Mouse (Mus musculus) frontal cortex, postnatal 14 days (tissue): ENCODE results near the gene Gm14214.

ENCODE experiments used
- DNase-seq, 2 experiments: peaks; one replicate each; pipeline ENCODE4 v3.0.0; 2022; ENCODE audit warnings: low spot score in 2 of 2

The Gm14214 gene

DNA sequence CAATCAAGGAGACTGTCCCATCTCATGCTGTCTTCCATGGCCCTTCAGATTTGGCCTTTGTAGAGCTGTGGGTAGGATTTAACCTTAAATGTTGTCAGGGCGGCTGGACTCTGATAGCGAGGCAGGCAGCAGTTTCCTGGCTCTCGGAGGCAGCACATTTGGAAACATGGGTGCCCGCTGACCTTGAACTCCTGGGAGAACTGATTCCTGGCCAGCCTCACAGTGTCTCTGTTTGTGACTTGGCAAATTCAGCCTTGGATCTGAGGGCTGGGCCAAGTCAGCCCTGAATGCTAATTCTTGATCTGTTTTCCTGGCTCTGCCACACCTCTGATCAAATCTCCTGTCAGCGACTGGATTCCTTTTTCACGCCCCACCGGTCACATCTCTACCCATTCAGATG is 6.7 kb upstream of the Gm14214 start:
- DNase-seq, result no peak

DNA sequence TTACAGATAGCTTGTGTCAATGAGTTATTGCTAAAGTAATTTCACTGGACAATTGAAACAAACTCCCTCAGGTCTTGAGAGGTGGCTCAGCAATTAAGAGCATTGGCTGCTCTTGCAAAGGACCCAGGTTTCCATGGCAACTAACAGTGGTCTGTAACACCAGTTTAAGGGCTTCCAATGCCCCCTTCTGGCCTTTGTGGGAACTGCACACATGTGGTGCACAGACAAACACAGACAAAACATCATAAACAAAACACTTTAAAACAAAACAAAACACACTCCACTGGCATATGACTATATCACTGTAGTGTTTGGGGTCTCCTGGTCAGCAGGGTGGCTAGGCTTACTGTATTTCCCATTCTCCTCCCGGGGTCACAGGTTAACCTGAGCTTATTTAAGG is 4.2 kb upstream of the Gm14214 start:
- no peak for DNase-seq

DNA sequence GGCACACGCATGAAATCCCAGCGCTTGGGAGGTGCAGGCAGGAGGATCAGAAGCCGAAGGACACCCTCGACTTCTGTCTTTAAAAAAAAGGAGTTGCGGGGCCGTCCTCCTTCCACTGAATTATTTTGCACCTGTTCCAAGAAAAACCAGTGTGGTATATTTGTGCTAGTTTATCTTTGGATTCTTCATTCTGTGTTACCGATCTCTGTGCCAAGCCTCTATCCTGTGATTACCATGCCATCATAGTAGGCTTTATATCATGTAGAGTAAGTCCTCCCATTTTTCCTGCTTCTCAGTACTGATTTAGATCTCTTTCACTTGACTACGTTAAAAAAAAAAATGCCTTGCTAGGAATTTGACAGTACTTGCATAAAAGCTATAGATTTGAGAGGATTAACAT is 1.8 kb upstream of the Gm14214 start:
- no peak for DNase-seq

DNA sequence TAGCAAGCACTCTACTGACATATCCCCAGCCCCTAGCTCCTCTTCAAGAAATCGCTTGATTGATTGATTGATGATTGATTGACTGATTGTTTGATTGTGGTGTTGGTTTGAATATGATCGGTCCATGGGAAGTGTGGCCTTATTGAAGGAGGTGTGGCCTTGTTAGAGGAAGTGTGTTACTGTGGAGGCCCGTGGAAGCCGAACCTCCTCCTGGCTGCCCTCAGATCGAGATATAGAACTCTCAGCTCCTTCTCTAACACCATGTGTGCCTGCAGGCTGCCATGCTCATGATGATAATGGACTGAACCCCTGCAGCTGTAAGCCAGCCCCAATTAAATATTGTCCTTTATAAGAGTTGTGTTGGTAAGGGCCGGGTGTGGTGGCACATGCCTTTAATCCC is 2.8 kb downstream of the Gm14214 start:
- no peak for DNase-seq

DNA sequence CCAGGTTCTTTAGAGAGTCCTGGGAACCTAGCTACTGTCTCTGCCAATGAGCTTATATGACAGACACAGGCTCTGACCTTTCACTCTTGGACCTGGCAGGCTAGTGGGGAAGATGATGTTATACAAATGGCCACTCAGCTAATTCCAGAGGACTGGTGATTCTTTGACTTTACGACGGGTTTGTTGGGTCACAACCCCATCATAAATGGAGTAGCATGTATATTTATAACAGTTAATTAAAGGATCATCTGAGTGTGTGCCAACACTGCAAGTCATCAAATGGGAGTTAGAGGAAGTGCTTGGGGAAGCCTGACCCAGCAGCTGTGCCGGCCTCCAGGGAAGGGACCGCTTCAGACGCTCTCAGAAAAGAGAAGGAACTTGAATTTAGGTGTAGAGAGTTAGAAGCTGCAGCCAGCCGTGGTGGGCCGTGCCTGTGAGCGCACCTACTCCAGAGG is 4.2 kb downstream of the Gm14214 start:
- no peak for DNase-seq

DNA sequence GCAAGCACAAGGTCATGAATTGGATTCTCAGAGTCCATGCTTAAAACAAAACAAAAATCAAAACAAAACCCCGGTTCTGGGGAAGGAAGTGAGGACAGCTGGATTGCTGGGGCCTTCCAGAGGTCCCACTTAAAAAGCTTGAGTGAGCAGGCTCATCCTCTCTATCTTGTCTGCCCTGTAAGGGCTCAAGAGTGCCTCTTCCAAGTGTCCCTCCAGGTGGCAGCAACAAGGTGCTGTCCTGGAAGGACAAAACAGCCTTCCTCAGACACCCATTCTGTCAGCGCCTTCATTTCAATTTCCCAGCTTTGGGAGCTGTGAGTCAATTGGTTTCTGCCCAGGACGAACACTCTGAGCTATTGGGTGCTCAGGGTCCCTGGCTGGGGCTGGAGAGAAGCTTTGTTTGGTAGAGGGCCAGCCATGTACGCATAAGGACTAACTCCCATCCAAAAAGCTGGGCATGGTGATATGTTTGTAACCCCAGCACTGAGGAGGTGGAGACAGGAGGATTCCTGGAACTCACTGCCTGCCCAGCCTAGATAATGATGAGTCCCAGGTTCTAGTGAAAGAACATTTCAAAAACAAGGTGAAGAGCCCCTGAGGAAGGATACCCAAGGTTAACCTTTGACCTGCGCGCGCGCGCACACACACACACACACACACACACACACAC is 4.9 kb downstream of the Gm14214 start:
- DNase-seq, result no peak

DNA sequence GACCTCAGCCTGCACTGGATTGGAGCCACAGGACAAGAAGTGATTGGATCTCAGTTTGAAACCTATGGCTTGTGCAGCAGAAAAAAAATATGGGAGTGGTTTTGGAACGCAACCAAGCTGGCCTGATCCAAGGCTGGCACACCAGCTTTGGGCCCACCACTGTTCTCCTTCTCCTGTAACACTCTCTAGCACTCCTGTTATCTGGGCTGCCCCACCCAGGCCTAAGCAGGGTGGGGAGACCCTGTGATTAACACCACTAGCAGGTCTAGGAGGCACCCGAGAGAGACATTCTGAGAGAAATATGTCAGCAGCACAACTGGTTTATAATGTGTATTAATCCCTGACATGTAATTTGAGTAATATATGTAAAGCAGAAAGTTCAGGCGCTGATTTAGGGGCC is 6.6 kb downstream of the Gm14214 start:
- no peak for DNase-seq

DNA sequence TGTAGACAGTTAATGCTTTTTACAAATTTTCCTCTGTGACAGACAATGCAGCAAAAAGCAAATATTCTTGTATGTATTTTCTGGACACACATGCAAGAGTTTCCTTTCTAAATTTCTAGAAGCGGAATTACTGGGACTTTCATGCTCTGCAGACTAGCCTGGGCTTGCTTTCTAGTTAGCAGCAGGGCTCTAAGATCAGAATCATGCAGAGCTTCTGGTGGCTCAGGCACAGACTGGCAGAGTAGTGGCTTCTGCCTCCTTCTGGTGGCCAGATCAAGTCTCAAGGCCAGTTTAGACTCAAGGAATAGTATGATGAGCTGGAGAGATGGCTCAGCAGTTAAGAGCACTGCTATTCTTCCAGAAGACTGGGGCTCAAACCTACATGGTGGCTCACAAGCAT is 11.4 kb downstream of the Gm14214 start:
- no peak for DNase-seq

DNA sequence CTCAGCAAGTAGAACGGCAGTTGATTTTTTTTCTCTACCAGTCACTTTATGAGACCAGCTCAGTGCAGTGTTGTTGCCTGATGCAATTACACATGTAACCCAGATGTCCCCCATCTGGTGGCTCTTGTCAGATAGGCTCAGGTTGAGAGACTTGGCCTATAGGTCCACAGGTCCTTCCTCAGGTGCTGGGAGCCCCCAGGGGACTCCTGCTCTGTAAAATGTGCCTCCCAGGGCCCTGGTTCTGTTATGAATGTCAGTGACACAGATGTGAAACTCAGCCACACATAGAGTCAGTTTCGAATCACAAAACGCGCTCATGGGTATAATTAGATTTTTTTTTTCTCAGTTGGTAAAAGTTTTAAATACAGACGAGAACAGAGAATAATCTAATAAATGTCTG is 12.1 kb downstream of the Gm14214 start:
- no peak for DNase-seq

DNA sequence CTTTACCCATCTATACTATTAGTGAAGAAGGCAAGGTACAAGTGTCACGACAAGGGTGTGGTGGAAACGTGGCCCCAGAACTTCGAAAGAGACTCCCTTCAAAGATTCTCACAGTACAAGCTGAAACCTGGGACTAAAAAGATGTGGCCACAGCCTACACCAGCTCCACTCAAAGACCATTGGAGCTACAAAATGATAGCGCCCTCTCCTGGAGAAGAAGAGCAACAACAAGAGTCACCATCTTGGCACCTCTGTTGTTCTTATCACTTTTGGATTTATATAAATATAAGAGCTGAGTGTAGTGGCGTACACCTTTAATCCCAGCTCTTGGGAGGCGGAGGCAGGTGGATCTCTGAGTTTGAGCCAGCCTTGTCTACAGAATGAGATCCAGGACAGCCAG is 14.0 kb downstream of the Gm14214 start:
- DNase-seq, result no peak

DNA sequence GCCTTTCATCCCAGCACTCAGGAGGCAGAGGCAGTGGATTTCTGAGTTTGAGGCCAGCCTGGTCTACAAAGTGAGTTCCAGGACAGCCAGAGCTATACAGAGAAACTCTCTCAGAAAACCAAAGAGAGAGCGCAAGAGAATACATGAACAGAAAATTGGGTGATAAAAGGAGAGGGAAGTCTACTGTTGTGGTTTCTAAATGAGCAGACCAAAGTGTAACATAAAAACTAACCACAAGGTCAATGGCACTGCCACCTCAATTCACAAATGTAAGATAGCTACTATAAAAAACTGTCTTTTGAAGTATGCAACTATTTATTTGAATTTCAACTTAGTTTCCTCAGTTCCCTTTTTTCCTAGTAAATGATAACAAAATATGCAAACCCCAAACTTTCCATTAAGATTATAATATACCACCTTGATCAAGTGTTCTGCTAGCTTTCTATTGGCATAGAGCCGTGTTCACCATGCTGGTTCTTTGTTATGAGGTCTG is 15.7 kb downstream of the Gm14214 start:
- DNase-seq, result no peak

DNA sequence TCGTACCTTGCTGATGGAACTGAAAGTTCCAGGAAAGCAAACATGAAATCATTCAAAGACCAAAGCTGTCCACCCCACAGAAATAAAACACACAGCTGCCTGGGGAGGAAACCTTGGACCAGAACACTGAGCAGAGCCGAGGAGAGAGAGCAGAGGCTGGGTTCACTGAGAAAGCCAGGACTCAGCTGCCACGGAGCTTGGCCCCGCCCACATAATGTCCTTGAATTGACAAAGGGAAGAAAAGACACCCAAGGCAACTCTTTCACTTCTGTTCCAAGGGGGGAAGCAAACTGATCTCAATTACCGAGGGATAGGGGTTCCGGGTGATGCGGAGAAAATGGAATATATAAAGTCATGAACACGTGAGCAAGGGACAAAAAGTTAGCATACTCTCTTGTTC is 17.9 kb downstream of the Gm14214 start:
- DNase-seq, result no peak

DNA sequence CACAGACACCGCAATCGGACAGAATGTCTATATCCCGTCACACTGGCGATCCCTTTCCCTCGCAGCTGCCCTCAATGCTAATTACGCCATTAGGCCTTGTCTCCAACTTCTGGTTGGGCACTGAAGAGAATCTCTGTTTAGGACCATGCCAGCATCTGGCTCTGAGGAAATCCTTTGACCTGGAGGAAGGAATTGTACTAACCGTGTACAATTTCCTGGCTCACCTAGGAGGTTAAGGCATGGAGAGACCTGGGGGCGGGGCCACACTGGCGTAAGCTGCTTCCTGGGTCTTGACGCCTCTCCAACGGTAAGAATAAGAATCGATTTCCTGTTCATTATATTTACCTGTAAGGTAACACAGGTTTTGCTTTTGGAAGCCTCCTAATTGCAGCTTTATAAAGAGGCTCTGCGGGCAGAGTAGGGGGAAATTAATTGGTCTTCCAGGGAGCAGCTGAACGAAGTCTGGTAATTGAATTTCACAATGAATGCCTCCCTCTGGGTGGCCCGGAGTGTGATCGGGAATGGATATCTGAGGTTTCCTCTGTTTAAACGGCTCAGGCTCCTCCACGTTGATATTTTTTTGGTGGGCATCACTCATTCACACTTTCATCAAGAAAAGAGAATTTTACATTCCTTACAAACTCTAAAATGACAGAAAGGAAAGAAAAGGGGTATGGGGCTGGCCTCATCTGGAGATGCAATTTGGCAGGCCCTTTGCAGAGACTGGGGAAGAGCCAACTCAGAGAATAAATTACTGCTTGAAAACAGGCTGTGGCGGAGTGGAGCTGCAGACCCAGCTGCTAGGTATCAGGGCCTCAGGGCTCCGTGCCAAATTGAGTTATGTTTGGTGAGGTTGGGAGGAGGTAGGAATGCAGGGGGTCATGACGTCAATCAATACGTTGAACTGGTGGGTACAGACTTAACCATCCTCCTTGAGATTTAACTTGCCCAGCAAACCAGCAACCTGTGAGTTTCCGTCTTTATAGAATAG is 20.5 kb downstream of the Gm14214 start:
- DNase-seq, result no peak

DNA sequence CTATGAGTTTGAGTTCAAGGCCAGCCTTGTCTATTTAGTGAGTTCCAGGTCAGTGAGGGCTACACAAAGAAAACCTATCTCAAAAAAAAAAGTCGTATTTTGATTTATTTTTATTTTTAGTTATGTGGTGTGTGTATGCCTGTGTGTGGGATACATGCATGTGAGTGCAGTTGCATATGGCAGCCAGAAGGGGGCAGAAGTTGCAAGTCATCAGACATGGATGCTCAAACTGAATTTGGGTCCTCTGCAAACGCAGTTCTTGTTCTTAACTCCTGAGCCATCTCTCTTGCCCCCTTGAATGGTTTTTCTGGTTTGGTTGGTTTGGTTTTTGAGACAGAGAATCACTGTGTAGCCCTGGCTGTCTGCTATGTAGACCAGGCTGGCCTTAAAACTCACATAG is 21.4 kb downstream of the Gm14214 start:
- DNase-seq, result no peak

DNA sequence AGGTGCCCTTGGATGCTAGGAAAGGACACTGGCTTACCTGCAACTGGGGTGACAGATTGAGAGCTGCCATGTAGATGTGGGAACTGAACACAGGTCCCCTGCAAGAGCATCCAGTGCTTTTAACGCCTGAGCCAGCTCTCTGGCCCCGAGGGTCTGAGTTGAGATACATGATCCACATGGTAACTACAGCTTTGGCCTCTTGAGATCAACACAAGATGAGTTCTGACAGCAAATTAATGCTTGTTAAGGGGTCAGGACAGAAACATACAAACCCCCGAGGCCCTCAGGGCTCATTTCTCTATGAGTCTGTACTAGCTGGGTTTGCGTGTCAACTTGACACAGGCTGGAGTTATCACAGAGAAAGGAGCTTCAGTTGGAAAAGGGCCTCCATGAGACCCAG is 25.9 kb downstream of the Gm14214 start:
- no peak for DNase-seq

DNA sequence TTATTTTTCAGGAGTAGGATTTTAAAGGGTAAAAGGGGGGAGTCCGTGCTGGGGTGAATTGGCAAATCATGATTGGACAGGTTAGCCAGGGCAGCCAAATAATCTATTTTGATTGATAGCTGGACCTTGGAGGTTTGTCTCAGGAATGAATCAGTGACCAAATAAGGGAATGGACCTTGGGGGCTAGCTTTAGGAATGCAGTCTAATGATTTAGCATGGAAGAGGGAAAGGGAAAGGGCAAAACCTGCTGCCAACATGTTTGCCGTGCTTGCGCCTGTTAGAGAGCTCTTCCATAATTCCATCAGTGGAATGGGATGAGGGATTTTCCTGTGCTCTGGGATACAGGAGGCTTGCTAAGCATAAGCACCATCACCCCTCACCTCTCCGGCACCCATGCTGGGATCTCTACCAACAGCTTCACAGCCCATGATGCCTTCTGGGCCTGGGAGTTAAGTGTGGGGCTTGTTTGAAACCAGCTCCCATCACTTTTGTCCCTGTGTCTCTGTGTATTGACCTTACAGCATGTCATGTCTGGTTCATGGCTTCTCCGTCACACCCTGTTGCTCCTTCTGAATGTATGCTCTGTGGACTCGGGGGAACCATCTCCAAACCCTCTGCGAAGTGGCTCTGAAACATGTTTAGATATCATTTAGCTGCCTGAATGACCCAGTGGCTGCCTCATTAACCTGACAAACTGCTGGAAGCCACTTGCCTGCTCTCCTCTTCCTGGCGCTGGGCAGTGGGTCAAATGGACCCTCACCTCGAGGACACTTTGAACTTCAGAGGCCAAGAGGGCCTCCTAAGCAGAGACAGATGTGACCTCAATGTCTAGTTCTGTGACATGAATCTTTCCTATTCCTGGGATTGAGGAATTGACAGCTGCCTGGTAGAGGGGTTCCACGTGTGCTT is 26.7 kb downstream of the Gm14214 start:
- DNase-seq, result no peak

DNA sequence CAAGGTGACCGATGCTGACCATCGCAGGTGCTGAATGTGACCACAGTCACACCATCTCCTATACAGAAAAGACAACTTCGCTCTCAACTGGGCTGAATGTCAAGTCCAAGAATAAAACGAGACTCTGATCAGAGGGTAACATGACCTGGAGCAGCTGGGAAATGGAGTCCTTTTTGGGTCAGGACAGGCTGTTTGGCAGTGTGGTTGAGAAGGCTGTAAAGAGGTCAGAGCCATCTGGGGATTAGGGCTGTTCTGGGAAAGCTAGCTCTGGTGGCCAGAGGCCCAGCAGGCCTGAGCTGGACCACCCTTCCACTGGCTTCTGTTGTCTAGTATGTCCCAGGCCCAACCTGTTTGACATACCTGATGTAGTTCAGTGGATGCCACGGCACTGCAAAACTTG is 31.2 kb downstream of the Gm14214 start:
- no peak for DNase-seq

DNA sequence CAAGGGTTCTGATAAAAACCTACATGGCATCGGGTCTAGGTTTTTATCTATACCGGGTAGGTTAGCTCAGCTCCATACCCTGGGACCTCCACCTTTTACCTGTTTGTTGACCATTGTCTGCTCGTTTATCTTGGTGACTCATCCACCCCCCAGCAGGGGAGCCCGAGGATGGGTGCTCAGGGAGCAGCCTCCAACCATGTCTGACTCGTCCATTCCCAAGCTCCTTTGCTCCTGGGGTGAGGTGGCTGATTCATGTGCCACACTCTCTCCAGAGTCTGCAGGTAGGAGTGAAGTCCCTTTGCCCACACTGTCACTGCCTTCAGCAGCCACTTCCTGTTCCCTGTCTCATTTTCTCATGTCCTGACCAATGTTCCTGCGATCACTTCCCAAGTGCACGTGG is 33.8 kb downstream of the Gm14214 start:
- no peak for DNase-seq

DNA sequence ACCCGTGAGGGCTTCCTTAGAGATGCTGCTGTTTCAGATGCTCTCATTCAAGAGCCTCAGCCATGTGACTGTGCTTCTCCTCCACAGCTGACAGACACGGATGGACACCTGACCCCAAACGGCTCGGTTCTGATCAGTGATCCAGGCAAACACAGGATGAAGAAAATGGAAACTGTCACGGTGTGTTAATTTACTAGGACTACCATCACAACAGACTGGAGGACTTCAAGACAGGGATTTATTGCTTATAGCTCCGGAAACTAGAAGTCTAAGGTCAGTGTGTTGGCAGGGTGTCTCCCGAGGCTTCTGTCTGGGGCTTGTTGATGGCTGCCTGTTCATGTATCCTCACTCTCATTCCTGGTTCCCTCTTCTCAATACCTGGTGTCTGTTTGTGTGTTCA is 34.4 kb downstream of the Gm14214 start:
- DNase-seq, result no peak

DNA sequence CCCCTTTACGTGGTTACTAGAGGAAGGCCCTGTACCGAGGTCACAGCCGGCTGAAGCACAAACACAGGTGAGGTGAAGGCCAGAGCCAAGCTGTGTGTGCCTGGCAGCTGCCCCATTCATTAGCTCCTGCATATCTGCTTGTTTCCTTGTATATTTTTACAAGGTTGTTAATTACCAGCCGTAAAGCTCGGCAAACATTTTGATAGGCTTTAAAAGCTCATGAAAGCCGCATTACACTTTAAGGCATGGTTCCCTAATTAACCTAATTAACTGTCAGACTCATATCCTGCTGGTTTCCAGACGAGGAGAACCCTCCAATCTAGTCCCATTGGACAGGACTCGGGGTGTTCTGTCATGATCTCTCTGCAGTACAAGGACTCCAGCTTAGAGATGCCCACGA is 34.9 kb downstream of the Gm14214 start:
- DNase-seq, result no peak

DNA sequence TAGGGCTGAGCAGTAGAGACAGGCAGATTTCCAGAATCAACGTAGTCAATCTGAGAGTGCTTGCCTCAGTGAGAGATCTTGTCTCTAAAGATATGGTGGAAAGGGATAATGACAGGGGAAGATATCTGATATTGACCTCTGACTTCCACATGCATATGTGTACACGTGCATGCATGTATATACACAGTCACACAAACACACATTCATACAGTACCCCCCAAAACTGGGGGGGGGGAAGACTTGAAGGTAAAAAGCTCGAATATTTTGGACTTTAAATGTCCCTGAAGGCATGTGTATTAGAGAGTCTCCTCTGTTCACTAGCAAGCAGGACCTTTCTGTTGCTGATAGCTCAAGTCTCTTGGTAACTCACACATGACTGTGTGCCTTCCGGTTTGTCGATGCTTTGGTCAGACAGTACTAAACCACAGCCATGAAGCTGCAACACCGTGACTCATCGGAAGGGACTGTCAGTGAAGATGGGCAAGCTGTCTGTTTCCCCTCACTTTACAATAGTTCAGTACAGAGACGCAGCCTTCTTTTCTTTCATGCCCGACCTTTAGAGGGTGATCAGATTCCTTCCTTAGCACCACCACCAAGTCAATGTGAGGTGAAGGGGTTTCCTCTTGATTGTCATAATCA is 37.2 kb downstream of the Gm14214 start:
- DNase-seq, result no peak
